Comparison of ENCODE assay signal across 15 mouse cellular contexts in the genomic region with DNA sequence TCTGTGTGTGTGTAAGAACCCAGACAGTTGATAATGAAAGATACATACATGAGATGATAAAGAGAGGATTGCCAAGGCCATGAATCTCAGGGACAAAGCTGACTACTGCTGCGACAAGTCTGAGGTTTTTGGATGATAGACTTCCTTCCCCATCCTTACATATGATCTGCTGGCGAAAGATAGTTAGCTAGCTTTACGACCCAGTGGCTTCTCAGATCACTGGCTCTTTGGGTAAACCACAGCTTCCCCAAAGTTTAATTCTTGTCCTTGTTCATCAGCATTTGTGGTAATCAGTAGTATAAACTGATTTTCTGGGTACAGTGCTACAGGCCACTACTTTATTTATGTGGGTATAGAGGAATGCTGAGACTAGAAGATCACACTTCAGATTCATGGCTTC. TPM values are rescaled to one million over a fixed set of nuclear protein-coding genes. Genes with fewer than 3 reads are reported as not detected.
"Had no signal": no experiment of that assay in that cellular context is flagged by ENCODE, and none has a peak within 500 bp of the region (broad histone marks: within the 10 kb centered on the region; RNA-seq: fewer than 3 reads in every experiment).

No protein-coding gene starts in this region.

- DNase-seq: lung, adult 18-20 months; lung, embryonic 14.5 days; lung, postnatal 10 days; lung, postnatal 4 days; midbrain, embryonic 14.5 days; retina, postnatal 1 day; right cerebral cortex, adult 18-20 months; right cerebral cortex, postnatal 25 days; right cerebral cortex, postnatal 4 days; spleen, adult 18-20 months; thymus, adult 18-20 months; thymus, postnatal 14 days; thymus, postnatal 36 days had no signal

- ATAC-seq: midbrain, embryonic 16.5 days had no signal

RNA-seq across cellular contexts. Expression of gene Minar1, which starts 14.5 kb away (rescaled TPM):
- total RNA-seq: megakaryocyte-erythroid progenitor cell, adult 5-6 weeks had no signal
